Mouse (Mus musculus) embryo, embryonic 9.5 days (tissue): ENCODE results near the gene Epm2aip1.

Source experiments
- DNase-seq: peaks from one replicate; pipeline ENCODE4 v3.0.0-alpha.2; 2017; ENCODE audit errors: extremely low spot score

Epm2aip1 gene

GRCm38 (mm10) chr9:111271434-111272160 lies at the start of gene Epm2aip1, which contains the start of gene Mlh1:
TSS of gene Epm2aip1 (plus strand) at chr9:111271929.
TSS of gene Mlh1 (minus strand) at chr9:111271791.
- DNase-seq: peak; percentile 97

GRCm38 (mm10) chr9:111223406-111223805 lies 48.3 kb upstream of the Epm2aip1 start:
- no peak for DNase-seq

DNA sequence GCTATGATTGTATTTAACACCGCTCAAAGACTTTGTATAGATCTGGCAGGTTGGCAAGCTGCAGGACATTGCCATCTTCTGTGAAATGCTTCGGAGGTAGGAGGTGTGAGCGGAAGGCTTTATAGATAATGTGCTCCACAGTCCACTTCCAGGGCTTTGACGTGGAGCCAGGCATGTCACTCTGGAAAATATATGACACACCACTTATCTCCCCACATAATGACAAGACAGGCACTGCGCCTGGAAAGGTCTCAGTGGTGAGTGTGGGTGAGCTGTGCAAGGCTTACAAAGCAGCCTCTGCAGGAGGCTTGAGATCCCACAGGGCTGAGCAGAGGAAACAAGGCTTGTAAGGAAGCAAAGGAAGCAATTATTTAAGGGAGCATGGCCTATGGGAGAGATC lies 43.3 kb upstream of the Epm2aip1 start:
- no peak for DNase-seq

GRCm38 (mm10) chr9:111234701-111235100 lies 37.0 kb upstream of the Epm2aip1 start:
- DNase-seq: no peak

- DNase-seq: no peak
These were observed 34.0 kb upstream of the Epm2aip1 start for GRCm38 (mm10) chr9:111237726-111238125.

DNA sequence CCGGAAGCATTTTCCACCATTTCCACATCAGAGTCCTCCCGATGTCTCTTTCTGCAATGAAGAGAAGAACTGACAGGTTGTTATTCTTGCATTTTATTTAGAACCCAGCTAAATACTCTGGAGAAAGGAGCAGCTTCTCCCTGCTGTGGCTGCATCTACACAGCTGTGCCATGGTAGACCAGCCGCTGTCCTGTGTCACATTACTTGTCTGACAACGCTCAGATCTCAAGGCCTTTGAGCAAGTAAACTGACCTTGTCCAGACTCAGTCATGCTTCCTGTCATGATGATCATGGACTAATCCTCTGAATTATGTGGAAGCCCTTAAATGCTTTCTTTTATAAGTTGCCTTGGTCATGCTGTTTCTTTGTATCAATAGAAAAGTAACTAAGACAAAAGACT lies 31.9 kb upstream of the Epm2aip1 start:
- DNase-seq: no peak

GRCm38 (mm10) chr9:111243384-111243783 lies 28.3 kb upstream of the Epm2aip1 start:
- no peak for DNase-seq

- DNase-seq: no peak
These were observed 26.2 kb upstream of the Epm2aip1 start for GRCm38 (mm10) chr9:111245546-111245945.

DNA sequence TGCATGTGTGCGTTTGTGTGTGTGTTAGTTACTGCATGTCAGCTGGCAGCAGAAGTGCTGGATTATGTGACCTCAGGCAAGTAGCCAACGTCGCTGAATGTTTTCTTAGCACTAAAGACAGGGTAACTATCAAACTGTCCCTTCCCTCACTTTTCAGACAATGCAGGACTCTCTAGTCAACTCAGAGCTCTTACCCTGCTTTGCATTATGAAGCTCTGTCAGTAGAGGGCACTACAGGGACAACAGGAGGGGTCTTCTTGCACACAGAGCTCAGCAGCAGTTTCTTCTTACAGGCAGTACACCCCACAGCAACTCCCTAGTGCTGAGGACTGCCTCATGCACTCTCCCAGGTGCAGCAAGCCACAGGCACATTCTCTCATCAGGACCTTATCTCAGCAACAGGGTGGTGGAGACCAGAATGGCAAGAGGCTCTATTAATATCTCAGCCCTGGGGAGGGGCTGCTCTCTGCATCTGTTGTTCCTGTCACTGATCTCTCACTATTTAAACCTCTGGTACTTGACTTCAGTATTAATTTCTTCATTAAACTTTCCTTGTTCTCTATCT lies 24.0 kb upstream of the Epm2aip1 start:
- DNase-seq: no peak

- DNase-seq: no peak
These were observed 19.4 kb upstream of the Epm2aip1 start for GRCm38 (mm10) chr9:111252161-111252869.

DNA sequence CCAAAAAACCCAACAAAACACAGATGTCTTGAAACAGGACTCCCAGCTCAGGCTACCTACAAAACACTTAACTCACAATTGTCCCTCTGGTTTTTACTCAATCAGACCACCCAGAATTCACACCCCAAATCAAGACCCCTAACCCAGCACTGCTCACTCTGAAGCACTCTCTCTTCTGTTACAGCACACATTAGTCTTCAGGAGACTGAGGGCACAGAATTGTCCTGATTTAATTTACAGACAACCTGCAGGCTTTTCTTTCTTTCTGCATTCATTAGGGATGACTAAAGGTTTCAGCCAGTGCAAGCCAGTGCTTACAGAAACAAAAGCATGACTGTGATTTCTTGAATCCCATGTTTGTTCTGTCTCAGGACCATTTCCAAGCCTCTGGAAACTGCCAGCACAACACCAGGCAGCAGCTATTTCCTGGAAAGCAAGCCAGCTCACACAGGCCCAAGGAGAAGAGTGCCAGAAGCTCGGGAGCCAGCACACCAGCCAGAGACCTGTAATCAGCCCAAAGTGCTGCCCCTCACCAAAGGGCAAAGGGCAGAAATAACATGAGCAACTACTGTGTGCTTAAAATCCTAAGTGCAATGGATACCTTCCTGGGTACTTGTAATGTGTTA lies 11.3 kb upstream of the Epm2aip1 start:
- DNase-seq: no peak

- DNase-seq: no peak
These were observed 10.4 kb upstream of the Epm2aip1 start for GRCm38 (mm10) chr9:111261356-111261755.

GRCm38 (mm10) chr9:111267998-111268397 lies 3.7 kb upstream of the Epm2aip1 start:
- DNase-seq: no peak

DNA sequence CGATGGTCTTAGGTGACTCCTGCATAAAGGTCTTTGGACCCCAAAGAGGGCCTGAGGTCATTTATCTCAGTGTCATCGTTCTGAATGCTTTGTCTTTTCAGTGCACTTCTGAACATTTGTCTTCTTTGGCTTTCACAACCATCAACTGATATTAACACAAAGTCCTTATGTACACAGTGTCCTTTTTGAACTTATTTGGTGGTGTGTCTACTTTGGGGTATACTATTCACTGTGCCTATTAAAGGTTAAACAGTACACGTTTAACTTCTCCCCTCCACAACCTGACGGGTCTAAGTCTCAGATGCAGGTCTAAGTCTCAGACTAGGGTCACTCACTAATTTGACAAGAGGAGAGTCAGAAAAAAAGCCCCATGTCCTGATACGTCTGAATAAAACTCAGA lies 1.1 kb upstream of the Epm2aip1 start:
- DNase-seq: no peak

- DNase-seq: no peak
These were observed 684 bp upstream of the Epm2aip1 start for GRCm38 (mm10) chr9:111271056-111271433.

DNA sequence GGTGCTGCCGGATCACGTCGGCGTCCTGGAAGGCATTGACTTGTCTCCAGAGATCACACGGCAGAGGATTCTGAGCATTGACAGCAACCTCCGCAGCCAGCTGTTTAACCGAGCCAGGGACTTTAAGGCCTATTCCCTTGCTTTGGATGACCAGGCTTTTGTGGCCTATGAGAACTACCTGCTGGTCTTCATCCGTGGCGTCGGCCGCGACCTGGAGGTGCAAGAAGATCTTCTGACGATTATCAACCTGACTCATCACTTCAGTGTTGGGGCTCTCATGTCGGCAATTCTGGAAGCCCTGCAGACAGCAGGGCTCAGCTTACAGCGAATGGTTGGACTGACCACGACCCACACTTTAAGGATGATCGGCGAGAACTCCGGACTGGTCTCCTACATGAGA lies 627 bp downstream of the Epm2aip1 start:
- DNase-seq: no peak

DNA sequence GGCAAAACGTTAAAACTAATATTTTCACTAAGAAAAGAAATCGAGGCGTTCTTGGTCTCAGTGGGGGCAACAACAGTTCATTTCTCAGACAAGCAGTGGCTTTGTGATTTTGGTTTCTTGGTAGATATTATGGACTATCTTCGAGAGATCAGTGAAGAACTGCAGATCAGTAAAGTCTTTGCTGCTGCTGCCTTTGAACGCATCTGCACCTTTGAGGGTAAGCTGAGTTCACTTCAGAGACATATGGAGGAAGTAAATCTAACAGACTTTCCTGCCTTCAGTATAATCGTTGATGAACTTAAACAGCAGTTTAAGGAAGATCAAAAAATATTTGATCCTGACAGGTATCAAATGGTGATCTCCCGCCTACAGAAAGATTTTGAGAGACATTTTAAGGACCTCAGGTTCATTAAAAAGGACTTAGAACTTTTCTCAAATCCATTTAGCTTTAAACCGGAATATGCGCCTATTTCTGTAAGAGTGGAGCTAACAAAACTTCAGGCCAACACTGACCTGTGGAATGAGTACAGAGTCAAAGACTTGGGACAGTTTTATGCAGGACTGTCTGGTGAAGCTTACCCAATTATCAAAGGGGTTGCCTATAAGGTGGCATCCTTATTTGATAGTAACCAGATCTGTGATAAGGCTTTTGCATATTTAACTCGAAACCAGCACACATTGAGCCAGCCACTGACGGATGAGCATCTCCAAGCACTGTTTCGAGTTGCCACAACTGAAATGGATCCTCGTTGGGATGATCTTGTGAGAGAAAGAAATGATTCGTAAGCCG lies 1.5 kb downstream of the Epm2aip1 start:
- DNase-seq: no peak

- DNase-seq: no peak
These were observed 2.2 kb downstream of the Epm2aip1 start for GRCm38 (mm10) chr9:111273958-111274357.

GRCm38 (mm10) chr9:111275156-111275555 lies 3.4 kb downstream of the Epm2aip1 start:
- DNase-seq: peak; percentile 29

GRCm38 (mm10) chr9:111285061-111285460 lies 13.3 kb downstream of the Epm2aip1 start:
- no peak for DNase-seq

DNA sequence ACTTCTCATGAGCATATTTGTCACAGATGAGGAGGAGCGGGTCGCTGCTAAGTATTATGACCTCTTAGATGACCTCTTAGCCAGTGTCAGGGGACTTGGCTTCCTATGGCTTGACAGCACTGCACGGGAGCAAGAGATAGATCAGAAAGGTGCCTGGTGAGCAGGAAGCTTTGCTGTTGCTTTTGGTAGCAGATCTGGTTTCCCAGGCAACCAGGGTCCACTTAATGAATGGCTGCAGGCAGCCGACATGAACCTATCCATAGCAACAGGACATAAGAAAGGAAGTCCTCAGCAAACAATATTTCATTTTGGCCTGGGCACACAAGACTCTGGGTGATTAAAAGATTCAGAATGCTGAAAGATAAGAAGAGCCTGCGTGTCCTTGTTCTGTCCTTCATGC lies 13.9 kb downstream of the Epm2aip1 start:
- peak; percentile 19 for DNase-seq

DNA sequence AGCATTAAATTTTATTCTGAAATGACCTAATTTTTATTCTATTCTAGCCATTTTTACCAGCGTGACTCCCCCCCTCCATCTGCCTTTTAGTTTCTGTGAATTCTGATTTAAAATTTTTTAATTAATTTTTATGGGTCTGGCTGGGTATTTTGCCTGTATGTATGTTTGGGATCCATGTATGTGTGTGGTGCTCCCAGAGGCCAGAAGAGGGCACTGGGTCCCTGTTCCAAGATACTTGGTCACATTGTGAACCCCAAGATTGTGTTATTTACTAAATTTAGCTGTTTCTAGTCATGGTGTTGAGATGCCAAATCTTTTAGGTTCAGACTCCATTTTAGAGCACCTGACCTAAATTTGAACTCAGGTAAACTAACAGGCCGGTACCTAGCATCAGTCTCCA lies 14.7 kb downstream of the Epm2aip1 start:
- no peak for DNase-seq
